Mouse (Mus musculus) frontal cortex, adult 2 months (tissue): Measurements from ENCODE around the gene Dnm3. TPM values are rescaled to one million over a fixed set of nuclear protein-coding genes. Genes with fewer than 3 reads are reported as not detected.

Experiments
- DNase-seq, 2 experiments: peaks; one replicate each; pipeline ENCODE4 v3.0.0; 2022; ENCODE audit warnings: low spot score in 1 of 2; ENCODE audit errors: extremely low spot score in 1 of 2
- polyA plus RNA-seq: library from polyadenylated mRNA; depleted of rRNA; stranded (reverse); fragments of >200 nt; gene quantifications from 2 replicates; pipeline ENCODE4 v1.2.3, GENCODE M21; 2012

The Dnm3 gene
- polyA plus RNA-seq, 1 experiment, result 45.3 TPM

DNA sequence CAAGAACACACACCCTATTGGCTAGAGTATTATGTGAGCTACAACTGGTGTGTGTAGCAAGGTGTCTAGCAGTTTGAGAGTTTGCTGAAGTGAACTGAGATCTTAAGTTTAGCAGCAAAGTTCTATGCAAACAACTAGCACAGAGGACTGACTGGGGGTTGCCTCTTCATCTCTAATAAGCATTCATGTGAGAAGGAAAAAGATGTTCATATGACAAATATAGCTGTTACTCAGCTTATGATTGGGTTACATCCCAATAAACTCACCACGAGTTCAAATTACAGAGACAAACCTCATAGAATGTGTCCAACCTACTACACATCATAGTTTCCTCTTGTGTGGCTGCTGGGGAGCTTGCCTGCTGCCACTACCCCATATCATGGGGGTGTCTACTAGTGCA is 434.6 kb downstream of the Dnm3 start:
- no peak for DNase-seq

DNA sequence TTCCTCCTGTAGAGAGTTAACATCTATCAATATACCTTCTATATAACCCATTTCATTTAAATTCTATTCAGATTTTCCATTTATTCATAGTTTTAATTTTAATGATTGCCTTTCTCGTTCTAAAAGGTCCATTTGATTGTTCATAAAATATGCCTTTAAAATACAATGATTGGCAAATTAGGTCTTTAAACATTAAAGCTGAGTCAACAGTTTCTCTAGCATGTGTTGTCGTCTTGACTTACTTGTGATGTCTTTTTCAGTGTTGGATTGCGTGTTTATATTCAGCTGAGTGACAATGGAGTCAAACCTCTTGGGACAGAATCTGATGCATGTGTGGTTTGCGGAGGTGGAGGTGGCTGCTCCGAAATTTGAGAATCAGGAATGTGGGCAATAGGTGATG is 435.4 kb downstream of the Dnm3 start:
- DNase-seq, result no peak

DNA sequence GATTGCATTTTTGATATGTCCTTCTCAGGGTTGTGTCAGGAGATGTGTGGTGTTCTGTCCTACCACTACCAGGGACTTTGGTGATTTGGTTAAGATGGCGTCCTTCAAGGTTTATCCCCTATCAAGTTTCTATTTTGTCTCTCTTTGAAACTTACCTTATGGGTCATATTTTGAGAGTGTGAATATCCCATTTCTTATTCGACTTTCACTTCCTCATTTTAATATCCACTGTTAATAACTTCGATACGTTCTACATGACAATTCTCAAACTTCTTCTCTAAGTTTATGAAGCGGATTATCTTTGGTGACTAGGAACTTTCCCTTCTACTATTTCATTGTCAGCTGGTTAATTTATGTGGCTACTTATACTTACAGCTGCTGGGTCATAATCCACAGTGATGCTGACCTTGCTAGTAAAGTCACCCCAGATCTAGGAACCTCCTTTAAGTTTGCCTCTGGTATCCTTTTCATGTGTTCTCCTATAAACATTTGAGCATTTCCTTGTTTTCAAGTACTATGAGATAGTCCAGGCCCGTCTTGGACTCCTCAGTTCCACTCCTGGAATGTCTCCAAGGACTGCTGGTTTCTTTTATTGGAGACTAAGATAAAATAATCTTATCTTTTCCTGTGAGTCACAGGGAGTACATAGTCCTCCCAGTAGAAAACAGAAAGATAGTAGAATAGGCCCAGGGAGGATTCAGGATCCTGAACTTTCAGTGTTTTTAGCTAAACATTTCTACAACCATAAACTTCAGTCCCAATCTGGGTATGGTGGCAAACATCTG is 437.2 kb downstream of the Dnm3 start:
- no peak for DNase-seq

DNA sequence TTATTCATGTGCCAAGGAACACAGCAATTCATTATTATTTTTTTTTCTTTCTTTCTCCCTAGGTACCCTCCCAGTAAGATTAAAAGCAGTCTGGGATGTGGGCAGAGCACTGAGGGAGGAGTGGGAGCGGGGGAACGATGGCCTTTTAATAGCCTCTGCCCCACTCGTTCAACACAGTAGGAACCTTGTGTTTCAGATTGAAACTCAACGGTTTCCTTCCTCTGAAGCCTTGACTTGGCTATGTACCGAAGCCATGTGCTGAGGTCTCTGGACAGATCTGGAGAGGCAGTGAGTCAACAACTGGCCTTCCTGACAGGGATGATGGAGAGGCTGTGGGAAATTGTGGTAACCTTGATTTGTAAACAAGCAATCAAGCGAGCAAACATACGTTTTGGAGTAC is 438.0 kb downstream of the Dnm3 start:
- no peak for DNase-seq

DNA sequence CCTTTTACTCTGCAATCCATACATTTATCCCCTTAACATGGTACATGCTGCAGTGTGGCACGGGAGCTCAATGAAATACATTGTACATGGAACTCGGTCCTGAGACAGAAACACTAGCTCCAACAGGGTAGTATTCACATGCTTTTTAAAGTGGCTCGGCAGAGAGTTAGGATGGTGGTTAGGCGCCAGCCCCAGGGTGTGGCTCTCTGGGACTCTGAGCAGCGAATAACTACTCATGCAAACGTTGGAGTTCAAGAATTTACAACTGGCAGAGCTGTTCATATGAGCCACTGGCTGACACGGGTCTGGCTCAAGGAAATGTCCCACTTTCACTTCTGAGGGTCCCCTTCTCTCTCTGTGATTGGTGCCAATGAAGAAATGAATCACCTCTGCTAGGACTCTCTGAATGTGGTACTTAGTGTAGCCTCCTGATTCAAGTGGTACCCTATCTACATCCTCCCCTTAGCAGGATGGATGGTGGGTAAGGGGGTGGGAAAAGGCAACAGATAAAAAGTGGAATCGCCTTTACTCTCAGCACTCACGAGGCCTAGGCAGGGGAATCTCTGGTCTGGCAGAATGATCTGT is 438.7 kb downstream of the Dnm3 start:
- DNase-seq, result no peak

DNA sequence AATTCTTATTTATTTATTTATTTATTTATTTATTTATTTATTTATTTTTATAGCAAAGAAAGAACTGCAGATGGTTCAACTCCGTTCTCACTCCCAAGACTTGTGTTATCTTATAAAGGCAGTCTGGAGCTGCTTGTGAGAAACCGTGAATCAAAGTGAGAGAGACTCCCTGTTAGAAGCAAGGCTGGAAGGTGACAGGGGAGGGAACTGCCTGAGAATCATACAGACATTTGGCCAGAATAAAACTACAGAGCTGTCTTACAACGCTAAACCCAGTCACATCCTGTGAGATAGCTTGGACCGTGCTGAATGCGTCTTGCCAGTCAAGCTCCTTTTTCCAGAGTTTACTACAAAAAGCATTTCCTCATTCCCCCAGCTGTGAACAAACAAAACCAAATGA is 439.4 kb downstream of the Dnm3 start:
- no peak for DNase-seq

DNA sequence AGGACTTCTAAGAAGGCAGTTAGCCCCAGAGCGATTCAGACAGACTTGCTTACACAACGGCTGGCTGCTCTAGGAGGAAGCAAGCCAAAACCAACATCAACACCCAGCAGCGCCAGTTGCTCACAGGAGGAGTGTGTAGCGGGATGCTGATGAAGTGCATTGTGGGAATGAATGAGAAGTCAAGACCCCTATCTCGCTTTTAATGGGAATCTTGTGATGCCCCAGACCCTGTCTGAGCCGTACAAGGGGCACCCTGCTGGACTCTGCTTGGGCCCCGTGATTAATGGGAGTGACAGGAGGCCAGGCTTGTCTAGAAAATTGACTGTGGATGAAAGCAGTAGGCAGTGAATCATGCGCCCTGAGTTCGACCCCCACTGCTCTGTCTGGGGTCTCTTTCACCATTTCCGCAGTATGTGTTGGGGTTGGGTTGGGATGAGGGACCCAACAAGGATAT is 439.8 kb downstream of the Dnm3 start:
- DNase-seq, result peak; percentile 11 to 48

DNA sequence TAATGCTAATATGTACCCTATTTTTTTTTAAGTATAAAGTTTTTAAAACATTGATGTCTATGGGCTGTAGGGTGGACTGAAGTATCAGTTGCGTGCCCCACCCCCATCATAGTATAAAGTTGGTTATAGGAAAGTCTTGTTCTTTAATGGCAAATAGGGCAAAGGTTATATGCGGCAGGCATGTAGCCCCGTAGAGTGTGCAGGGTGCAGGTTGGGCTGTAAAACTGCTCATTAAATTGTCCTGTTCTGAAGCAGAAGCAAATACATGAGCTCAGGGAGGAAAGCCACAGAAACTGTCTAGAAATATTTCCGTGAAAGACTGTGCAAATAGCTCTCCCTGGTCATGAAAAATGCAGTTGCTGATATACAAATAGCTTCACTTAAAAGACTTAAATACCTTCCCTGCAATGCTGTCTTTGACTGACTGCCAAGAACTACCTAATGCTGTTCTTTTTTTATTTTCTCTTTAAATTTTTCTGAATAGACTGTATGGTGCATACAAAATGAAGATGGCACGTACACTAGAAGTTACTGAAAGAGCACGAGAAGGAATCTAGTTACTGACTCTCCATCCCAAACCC is 440.6 kb downstream of the Dnm3 start:
- no peak for DNase-seq

DNA sequence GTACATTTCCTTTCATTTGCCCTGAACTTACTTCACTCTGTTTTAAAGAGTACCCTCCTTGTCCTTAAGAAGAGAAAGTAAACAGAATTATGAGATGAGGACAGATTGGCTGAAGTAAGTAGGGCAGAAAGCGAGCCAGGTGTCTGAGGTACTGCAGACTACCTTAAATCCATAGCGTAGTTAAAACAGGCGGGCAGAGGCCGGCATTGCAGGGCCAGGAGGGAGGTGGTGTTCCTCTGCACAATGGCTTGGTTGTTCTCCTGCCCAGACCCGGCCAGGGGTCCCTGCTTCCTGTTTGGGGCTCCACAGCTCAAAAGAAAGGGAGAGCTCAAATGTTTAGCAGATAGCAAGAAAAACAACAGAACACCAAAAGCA is 441.4 kb downstream of the Dnm3 start:
- no peak for DNase-seq

DNA sequence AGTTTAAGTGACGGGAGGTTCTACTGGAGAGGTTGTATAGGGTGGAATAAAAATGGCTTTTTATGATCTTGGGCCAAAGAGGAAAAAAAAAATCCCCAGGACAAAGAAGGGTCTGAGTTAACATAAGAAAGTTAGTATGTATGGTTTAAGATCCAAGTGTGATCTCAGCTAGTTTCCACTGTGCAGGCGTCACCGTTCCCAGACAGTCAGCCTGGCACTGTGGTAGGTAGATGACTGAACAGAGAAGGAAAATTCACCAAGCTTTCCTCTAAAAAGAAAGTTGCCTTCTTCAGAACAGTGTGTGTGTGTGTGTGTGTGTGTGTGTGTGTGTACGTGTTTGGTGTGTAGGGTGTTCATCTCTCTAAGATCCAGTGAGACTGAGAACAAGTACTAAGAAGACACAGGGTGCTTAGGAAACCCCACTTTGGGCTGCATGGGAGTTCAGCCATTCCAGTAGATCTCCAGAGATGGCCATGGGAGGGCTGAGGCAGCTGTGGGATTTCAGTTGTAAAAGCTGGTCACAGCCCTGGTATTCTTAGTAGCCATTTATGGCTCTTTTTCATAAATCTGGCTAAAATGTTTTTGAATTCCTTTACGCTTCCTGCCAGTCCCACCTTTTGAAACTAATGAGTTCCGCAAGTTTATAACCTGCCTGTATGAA is 441.9 kb downstream of the Dnm3 start:
- no peak for DNase-seq

DNA sequence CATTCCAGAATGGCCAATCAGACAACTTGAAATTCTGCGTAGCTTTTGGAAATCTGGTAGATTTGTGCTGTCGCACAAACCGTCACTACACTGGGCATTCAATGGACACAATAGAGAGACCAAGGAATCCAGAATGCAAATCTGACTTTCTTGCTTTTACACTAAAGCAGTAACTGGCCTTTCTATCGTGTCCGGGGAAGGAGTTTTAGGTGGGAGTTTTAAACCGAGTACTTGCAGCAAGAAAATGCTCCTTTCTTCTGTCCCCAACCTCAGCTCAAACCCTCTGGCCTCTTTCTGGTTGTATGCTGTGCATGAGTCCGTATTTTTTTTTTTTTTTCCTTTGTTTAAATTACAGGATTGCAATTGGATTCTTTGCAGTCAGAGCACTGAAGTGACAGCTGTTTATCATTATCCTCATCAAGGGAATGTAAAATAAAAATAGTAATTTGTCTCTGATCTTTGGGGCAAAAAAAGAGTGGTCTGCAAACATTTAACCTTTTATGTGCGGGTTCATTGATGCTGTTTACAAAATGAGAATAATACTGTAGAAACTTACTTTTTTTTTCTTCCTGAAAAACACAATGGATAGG is 454.1 kb downstream of the Dnm3 start:
- no peak for DNase-seq

DNA sequence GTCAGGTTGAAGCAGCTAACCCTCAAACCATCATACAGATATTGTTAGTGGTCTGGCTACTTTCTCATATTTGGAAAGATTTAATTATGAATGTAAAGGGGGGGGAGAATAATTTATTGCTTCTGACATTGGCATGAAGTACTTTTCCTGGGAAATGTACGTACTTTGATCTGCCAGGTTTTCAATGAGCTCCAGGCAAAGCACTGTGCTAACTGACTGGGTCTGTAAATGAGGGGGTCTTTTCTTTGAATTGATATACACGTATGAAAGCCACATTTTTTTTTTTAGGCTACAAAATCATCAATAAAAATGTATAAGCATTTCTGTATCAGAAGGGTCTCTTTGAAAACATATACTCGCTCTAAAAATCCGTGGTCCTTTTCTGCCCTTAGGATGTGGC is 457.1 kb downstream of the Dnm3 start:
- no peak for DNase-seq

DNA sequence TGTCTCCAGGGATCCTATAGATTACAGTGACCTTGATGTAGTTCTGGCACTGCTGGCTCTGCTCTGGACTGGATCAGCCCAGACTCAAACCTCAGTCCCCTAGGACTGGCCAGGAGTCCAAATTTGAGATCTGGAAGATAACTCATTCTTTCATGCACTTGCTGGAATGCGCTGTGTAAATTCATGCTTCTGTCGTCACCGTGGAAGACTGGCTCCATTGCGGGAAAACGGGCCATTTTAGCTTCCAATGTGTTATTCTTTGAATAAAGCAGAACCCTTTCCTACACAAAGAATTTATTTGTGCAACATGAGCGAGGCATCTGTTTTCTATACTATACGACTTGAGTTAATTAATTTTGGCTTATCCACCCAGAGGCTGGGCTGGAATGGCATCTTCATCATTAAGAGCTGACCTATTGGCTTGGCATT is 457.5 kb downstream of the Dnm3 start:
- DNase-seq, result no peak

DNA sequence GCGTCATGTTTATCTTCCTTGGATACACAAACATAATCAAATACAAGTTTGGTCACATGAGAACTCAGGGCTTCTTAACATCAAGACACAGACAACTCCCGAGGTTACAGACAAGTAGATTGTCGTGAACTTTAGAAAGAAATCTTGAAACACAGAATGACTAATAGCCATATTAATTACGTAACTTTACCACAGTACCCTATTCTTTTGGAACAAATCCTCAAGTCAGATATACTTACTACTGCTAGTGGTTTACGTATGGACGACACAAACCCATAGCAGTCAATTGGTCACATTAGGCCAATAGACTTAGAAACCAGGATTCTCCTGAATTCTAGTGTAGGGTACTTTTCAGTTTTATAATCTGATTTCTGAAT is 459.2 kb downstream of the Dnm3 start:
- DNase-seq, result no peak

DNA sequence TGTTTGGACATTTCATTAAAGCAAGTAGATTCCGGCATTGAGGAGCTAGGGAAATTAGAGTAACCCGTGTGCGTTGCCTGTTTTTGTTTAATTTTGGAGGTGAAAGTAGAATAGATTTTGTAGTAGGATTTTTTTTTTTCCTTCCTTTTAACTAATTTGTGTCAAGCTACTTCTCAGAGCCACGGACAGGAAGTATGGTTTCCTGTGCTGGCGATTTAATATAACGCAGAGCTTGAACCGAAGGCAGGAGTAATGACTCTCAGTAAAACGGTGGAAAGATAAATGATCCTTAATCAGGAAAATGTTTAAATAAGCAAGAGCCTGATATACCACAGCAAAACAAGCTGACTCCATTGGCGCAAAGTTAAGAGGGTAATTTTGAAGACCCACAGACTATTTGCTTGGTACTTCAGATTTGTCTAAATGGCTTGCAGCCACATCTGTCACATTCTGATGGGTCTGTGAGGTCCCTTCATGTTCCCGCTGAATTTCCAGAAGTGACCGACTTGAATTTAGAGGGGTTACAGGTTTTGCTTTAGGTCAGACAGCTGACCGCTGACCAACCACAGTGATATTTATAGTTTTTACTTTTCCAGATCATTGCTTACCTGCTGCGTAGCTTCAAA is 459.7 kb downstream of the Dnm3 start:
- no peak for DNase-seq

DNA sequence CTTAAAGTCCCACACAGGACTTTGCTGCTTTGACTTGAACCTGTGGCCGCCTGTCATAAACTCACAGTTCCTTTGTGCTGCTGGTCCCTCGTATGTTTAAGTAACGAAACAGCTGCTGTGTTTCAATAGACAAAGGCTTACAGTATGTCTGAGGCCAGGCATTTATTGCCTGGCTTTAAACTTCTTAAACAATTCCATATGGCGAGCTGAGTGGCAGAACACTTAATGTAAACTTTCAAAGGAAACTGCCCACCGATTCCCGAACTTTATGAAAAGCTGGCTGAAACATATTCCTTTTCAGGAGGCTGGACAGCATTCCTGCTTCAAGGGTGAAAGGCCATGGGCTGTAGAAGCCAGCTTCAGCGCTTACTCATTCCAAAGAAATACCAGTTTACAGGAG is 460.9 kb downstream of the Dnm3 start:
- DNase-seq, result no peak

DNA sequence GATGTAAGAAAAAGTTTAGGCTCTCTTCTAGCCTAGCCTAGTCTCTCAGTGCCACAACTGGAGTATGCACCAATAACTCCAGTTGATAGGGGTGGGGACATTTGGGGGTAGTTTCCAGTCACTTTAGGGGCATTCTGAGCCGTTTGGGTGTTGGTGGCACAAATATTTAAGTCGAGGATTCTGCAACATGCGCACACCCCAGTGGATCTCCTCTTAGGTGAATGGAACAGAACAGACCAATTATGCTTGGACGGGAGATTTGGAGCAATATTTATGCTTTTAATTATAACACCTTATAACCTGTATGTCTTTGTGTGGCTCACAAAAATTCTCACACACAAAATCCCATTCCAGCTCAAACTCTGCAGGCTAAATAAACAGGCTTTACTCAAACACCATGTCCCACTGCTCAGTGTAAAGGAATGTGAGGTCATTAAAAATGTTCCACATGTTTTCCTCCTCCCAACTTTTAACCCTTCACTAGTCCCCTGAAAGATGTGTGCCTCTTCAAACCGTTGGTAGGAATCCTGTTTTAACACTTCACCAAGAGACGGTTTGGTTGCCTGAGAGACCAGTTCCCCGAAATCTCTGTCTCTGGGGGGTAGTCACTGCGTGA is 462.5 kb downstream of the Dnm3 start:
- no peak for DNase-seq

DNA sequence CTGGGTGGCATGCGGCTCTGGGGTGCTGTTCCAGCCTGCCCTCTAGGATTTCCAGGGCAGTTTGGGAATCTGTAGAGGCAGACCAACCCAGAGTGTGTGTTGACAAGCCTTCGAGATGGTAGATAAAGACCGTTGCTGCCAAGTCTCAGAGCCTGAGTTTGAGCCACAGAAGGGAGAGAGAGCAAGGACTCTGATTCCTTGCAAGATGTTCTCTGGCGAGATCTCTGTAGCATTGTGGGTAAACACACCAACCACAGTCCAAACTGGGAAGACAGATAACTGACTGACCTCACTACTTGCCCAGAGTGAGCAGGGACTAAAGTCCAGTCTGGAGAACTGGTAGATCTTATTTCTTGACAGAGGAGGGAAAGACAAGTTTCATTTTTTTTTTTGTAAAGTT is 464.3 kb downstream of the Dnm3 start:
- DNase-seq, result no peak

DNA sequence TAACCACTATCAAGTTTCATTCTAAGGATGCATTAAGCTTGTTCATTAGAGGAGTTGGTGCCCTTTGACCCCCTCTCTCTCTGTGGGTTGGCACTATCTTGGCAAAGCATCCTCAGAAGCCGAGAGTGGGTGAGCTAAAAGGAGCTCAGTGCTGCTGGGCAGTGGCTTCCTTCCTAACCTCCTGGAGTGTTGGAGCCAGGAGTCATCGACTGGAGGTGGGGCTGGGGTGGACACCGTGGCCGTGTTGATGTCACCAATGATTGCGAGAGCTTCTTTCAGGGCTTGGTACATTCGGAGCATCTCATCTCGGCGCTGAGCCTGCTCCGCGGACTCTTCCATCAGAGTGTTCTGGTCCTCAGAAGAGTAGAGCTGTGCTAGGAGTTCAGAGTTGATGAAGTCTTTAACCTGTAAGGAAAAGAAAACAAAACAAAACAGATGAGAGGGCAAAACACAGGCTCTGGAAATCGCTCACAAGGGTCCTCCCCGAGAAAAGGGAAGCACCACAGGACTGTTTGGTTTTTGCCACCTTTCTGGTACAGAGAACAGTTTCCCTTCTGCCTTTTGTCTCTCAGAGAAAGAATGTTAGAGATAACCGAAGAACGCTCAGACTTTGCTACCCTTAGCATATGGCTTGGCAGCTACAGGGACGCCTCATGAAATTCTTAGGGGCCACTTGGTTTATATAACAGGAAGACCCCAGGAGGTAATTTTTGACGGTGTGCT is 466.1 kb downstream of the Dnm3 start:
- no peak for DNase-seq

DNA sequence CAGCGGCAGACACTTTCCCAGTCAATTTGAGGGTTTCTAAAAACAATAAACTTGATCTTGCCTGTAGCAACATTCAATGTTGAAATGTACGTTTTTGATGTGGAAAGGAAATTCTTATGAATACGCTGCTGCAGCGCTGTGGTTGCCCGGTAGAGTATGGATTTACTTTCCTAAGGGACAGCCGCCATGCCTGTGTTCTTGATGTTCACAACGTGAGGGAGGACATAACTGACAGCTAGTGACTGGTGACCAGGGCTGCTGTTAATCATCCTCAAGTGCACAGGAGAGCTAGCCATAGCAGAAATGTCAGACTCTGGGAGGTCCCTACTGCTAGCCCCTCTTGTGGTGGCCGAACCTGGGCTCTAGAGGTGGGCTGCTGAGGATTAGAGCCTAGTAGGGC is 468.7 kb downstream of the Dnm3 start:
- DNase-seq, result no peak
